Comparison of ENCODE assay signal across 13 mouse cellular contexts in genomic region chr12:99280291-99280690, GRCm38 (mm10).
DNase-seq lines count a peak whose midpoint lies in the region; ATAC-seq and TF ChIP-seq lines count a peak whose summit lies in the region.
"Had no signal": no experiment of that assay in that cellular context is flagged by ENCODE, and none has a peak within 500 bp of the region (broad histone marks: within the 10 kb centered on the region; RNA-seq: fewer than 3 reads in every experiment).

No protein-coding gene starts in this region.

- TF ChIP-seq EP300 in MEL (IDR thresholded peaks at IDR 0.05; ENCODE audit: low read depth in 1 of 2, low read length in 2 of 2) = peak; percentile 73 to 79
- peak; percentile 38; the same call in 1 of the 2 replicates for TF ChIP-seq EP300 in liver, embryonic 14.5 days (IDR thresholded peaks at IDR 0.05; ENCODE audit: low read depth)

- intact Hi-C loops in heart, postnatal 10 days (cut with DNase I) = no loop called here

- H3K9ac ChIP-seq in heart, embryonic 12.5 days = no peak overlapping the region
- H3K9ac ChIP-seq in MEL (ENCODE audit: control insufficient read depth, low read depth, low read length, poor library complexity, severe bottlenecking) = 0 out of 2 replicates have a peak overlapping the region, but pooled peaks have one; percentile 19
- H3K9ac ChIP-seq in liver, embryonic 14.5 days (replicated peaks) = no peak overlapping the region

- no peak overlapping the region for H3K4me3 ChIP-seq in heart, embryonic 12.5 days
- no peak overlapping the region for H3K4me3 ChIP-seq in MEL (ENCODE audit: control insufficient read depth in 1 of 2, insufficient read depth in 1 of 2, low read depth in 2 of 2, low read length in 2 of 2)
- H3K4me3 ChIP-seq in liver, embryonic 14.5 days (ENCODE audit: insufficient read depth in 1 of 2, low read depth in 2 of 2, low read length in 2 of 2) = no peak overlapping the region
- H3K4me3 ChIP-seq in kidney, adult 2 months (ENCODE audit: insufficient read depth, low read depth, low read length) = no peak overlapping the region

- TF ChIP-seq CTCF in MEL (IDR thresholded peaks at IDR 0.05 in 2 of 3, conservative IDR thresholded peaks at IDR 0.05 in 1 of 3; ENCODE audit: control insufficient read depth in 1 of 3, insufficient read depth in 1 of 3, low read depth in 2 of 3, low read length in 3 of 3, poor library complexity in 1 of 3, severe bottlenecking in 1 of 3) = no peak
- no peak for TF ChIP-seq CTCF in liver, embryonic 14.5 days (IDR thresholded peaks at IDR 0.05; ENCODE audit: low read depth)
- no peak for TF ChIP-seq CTCF in kidney, adult 2 months (conservative IDR thresholded peaks at IDR 0.05; ENCODE audit: insufficient read depth, insufficient read length, low read depth, low read length)

- ATAC-seq in heart, embryonic 12.5 days (ENCODE audit: insufficient number of reproducible peaks, low FRiP score) = peak; percentile 56; the same call in 1 of the 2 replicates
- ATAC-seq in liver, embryonic 14.5 days (ENCODE audit: insufficient read depth) = peak; percentile 48; the same call in 1 of the 2 replicates
- ATAC-seq: CD4-positive, CD25-positive, alpha-beta regulatory T cell, adult 4 months had no signal

- no peak overlapping the region for H3K4me2 ChIP-seq in heart, embryonic 12.5 days
- H3K4me2 ChIP-seq in liver, embryonic 14.5 days (ENCODE audit: low read depth) = peak overlapping the region; percentile 30

- TF ChIP-seq RAD21 in MEL (IDR thresholded peaks at IDR 0.05; ENCODE audit: low read depth, low read length) = no peak

- no peak for TF ChIP-seq POLR2A in MEL (IDR thresholded peaks at IDR 0.05; ENCODE audit: control insufficient read depth in 1 of 2, insufficient read depth in 1 of 2, low read depth in 1 of 2, low read length in 2 of 2, poor library complexity in 1 of 2)
- no peak for TF ChIP-seq POLR2A in kidney, adult 2 months (IDR thresholded peaks at IDR 0.05; ENCODE audit: low read depth, low read length)

- no peaks in the 10 kb centered on the region for H3K9me3 ChIP-seq in heart, embryonic 12.5 days (replicated peaks)
- H3K9me3 ChIP-seq in MEL (replicated peaks; ENCODE audit: insufficient read depth, low read length) = no peaks in the 10 kb centered on the region
- no peaks in the 10 kb centered on the region for H3K9me3 ChIP-seq in liver, embryonic 14.5 days (ENCODE audit: control insufficient read depth, low read length)

- 31% methylated on average over 4 of the region's 4 CpGs for WGBS in heart, embryonic 12.5 days
- 20% methylated on average over 4 of the region's 4 CpGs for WGBS in liver, embryonic 14.5 days (ENCODE audit: insufficient replicate concordance)
- 63% methylated on average over 4 of the region's 4 CpGs for WGBS in kidney, adult 2 months

- no peaks in the 10 kb centered on the region for H3K27me3 ChIP-seq in heart, embryonic 12.5 days (replicated peaks)
- H3K27me3 ChIP-seq in MEL (ENCODE audit: control insufficient read depth in 1 of 2, insufficient read depth in 2 of 2, low read length in 2 of 2) = no peaks in the 10 kb centered on the region
- no peaks in the 10 kb centered on the region for H3K27me3 ChIP-seq in liver, embryonic 14.5 days (ENCODE audit: control insufficient read depth, insufficient read depth, low read length)
- H3K27me3 ChIP-seq in kidney, adult 2 months (replicated peaks; ENCODE audit: control insufficient read depth, insufficient read depth, low read length) = no peaks in the 10 kb centered on the region

- peaks cover 67% of the 10 kb centered on the region for H3K4me1 ChIP-seq in heart, embryonic 12.5 days (replicated peaks)
- H3K4me1 ChIP-seq in MEL (ENCODE audit: control insufficient read depth in 1 of 2, insufficient read depth in 2 of 2, low read length in 2 of 2) = peaks cover 0 to 12% of the 10 kb centered on the region in 2 experiments; a peak in 2 of 4 replicates
- peaks cover 9 to 26% of the 10 kb centered on the region in 2 experiments for H3K4me1 ChIP-seq in liver, embryonic 14.5 days (replicated peaks; ENCODE audit: control insufficient read depth in 2 of 2, insufficient read depth in 2 of 2, low read length in 1 of 2)
- H3K4me1 ChIP-seq in kidney, adult 2 months (ENCODE audit: control insufficient read depth, insufficient read depth, low read length) = no peaks in the 10 kb centered on the region

- no peaks in the 10 kb centered on the region for H3K79me2 ChIP-seq in MEL (ENCODE audit: control insufficient read depth, insufficient read depth, low read length, poor library complexity)

- peak overlapping the region; percentile 42; the same call in 1 of the 2 replicates for H3K27ac ChIP-seq in heart, embryonic 12.5 days (ENCODE audit: poor library complexity, severe bottlenecking)
- no peak overlapping the region for H3K27ac ChIP-seq in MEL (ENCODE audit: control insufficient read depth, low read depth, low read length)
- H3K27ac ChIP-seq in liver, embryonic 14.5 days = no peak overlapping the region
- no peak overlapping the region for H3K27ac ChIP-seq in kidney, adult 2 months (ENCODE audit: insufficient read depth, low read depth, low read length)

- peaks cover 6% of the 10 kb centered on the region; the same call in 1 of the 2 replicates for H3K36me3 ChIP-seq in heart, embryonic 12.5 days
- peaks cover 0 to 7% of the 10 kb centered on the region in 2 experiments; a peak in 2 of 4 replicates for H3K36me3 ChIP-seq in MEL (ENCODE audit: control insufficient read depth in 1 of 2, insufficient read depth in 2 of 2, low read length in 2 of 2)
- no peaks in the 10 kb centered on the region for H3K36me3 ChIP-seq in liver, embryonic 14.5 days (replicated peaks; ENCODE audit: control insufficient read depth, insufficient read depth, low read depth)
- H3K36me3 ChIP-seq in kidney, adult 2 months (ENCODE audit: control insufficient read depth, insufficient read depth, low read length) = no peaks in the 10 kb centered on the region

- no peak for DNase-seq in heart, postnatal 10 days
- DNase-seq in 416B (ENCODE audit: low read depth) (peak; percentile 41), MEL (ENCODE audit: low read depth, low spot score) (peak; percentile 51)
- DNase-seq in liver, embryonic 14.5 days (ENCODE audit: low read depth in 3 of 3, low spot score in 3 of 3) = peak in 1 of 3 experiments; percentile 19
- no peak for DNase-seq in kidney, adult 2 months
- no peak for DNase-seq in layer of hippocampus, adult 18-20 months (ENCODE audit: low spot score in 2 of 2)
- DNase-seq: kidney, adult 18-20 months; kidney, postnatal 4 days; lung, postnatal 10 days; retina, postnatal 1 day; thymus, postnatal 36 days had no signal

TF ChIP-seq in MEL, 35 proteins besides CTCF, POLR2A, EP300 and RAD21:
- TF ChIP-seq ELF1 (IDR thresholded peaks at IDR 0.05; ENCODE audit: low read depth, low read length) (no peak), CHD1 (IDR thresholded peaks at IDR 0.05; ENCODE audit: low read depth, low read length) (no peak), RCOR1 (IDR thresholded peaks at IDR 0.05; ENCODE audit: low read depth, low read length) (peak; percentile 70), USF2 (IDR thresholded peaks at IDR 0.05; ENCODE audit: borderline replicate concordance in 1 of 2, insufficient read depth in 1 of 2, low read depth in 1 of 2, low read length in 2 of 2) (no peak), MEF2A (IDR thresholded peaks at IDR 0.05; ENCODE audit: extremely low read depth, insufficient replicate concordance, low read depth, low read length, poor library complexity, severe bottlenecking) (no peak), UBTF (IDR thresholded peaks at IDR 0.05; ENCODE audit: borderline replicate concordance, insufficient read depth, low read depth, low read length) (no peak), NELFE (IDR thresholded peaks at IDR 0.05; ENCODE audit: low read depth, low read length) (no peak), MXI1 (IDR thresholded peaks at IDR 0.05; ENCODE audit: low read depth, low read length) (no peak), NRF1 (IDR thresholded peaks at IDR 0.05; ENCODE audit: insufficient read depth, low read depth, low read length, poor library complexity, severe bottlenecking) (no peak), MYC (IDR thresholded peaks at IDR 0.05; ENCODE audit: low read depth, low read length) (no peak), GATA1 (IDR thresholded peaks at IDR 0.05; ENCODE audit: low read depth, low read length) (peak; percentile 81), MAZ (IDR thresholded peaks at IDR 0.05; ENCODE audit: low read depth, low read length) (no peak), GABPA (IDR thresholded peaks at IDR 0.05; ENCODE audit: low read depth, low read length) (no peak), POLR2AphosphoS5 (IDR thresholded peaks at IDR 0.05; ENCODE audit: borderline replicate concordance, low read depth, low read length) (no peak), ETS1 (IDR thresholded peaks at IDR 0.05; ENCODE audit: low read depth, low read length) (peak; percentile 78), SMC3 (IDR thresholded peaks at IDR 0.05; ENCODE audit: low read depth, low read length) (no peak), ZMIZ1 (IDR thresholded peaks at IDR 0.05; ENCODE audit: low read depth, low read length) (no peak), SIN3A (IDR thresholded peaks at IDR 0.05; ENCODE audit: low read length) (no peak), TAL1 (IDR thresholded peaks at IDR 0.05; ENCODE audit: low read length) (peak; percentile 46), USF1 (IDR thresholded peaks at IDR 0.05; ENCODE audit: low read depth, low read length) (no peak), HCFC1 (IDR thresholded peaks at IDR 0.05; ENCODE audit: low read depth, low read length) (no peak), MYB (IDR thresholded peaks at IDR 0.05; ENCODE audit: low read depth, low read length) (no peak), TCF12 (IDR thresholded peaks at IDR 0.05; ENCODE audit: low read depth, low read length) (peak; percentile 77), MAFK (IDR thresholded peaks at IDR 0.05; ENCODE audit: borderline replicate concordance, low read depth, low read length) (no peak), BHLHE40 (IDR thresholded peaks at IDR 0.05; ENCODE audit: borderline replicate concordance, low read depth, low read length) (no peak), MAX (IDR thresholded peaks at IDR 0.05; ENCODE audit: low read length) (no peak), JUND (IDR thresholded peaks at IDR 0.05; ENCODE audit: low read depth, low read length) (no peak), E2F4 (IDR thresholded peaks at IDR 0.05; ENCODE audit: borderline replicate concordance, low read depth, low read length) (no peak), ZKSCAN1 (IDR thresholded peaks at IDR 0.05; ENCODE audit: low read depth, low read length) (no peak), ZC3H11A (IDR thresholded peaks at IDR 0.05; ENCODE audit: low read depth, low read length) (no peak), CHD2 (IDR thresholded peaks at IDR 0.05; ENCODE audit: low read length) (no peak)

Comparison
In these comparisons a context has a peak if more than half of its experiments do, and no peak if none do; other contexts are left out.
1. DNase-seq: peak in 416B (single experiment) and MEL (single experiment); none in heart, postnatal 10 days (0 of 2), kidney, adult 2 months (single experiment) and layer of hippocampus, adult 18-20 months (0 of 2).